Mouse (Mus musculus) ES-E14 (cell line): ENCODE data around the gene Fchsd2. TPM values are rescaled to one million over a fixed set of nuclear protein-coding genes. Genes with fewer than 3 reads are reported as not detected.

Source experiments
- DNase-seq: peaks from one replicate; pipeline ENCODE4 v3.0.0-alpha.2; 2013; ENCODE audit warnings: low read depth, low spot score
- H3K27ac ChIP-seq: 2 replicates; pipeline ENCODE4 v1.5.1; 2012; ENCODE audit warnings: low read depth, mild to moderate bottlenecking, low read length, moderate library complexity, mixed read lengths; ENCODE audit not compliant: poor library complexity, insufficient read depth, severe bottlenecking
- H3K36me3 ChIP-seq: 2 replicates; pipeline ENCODE4 v1.6.1; 2012; ENCODE audit warnings: mild to moderate bottlenecking, low read length, moderate library complexity, mixed read lengths; ENCODE audit not compliant: control insufficient read depth, poor library complexity, insufficient read depth, severe bottlenecking
- H3K4me1 ChIP-seq, 2 experiments: fragments of 150-350 bp in 1 of 2; sonication (generic) in 1 of 2; 2 replicates each; pipeline ENCODE4 v1.6.1; 2012; ENCODE audit warnings: low read length in 2 of 2, mild to moderate bottlenecking in 1 of 2, mixed read lengths in 1 of 2; ENCODE audit not compliant: control insufficient read depth in 2 of 2, insufficient read depth in 2 of 2, poor library complexity in 1 of 2
- H3K4me3 ChIP-seq, 2 experiments: fragments of 150-350 bp in 1 of 2; sonication (generic) in 1 of 2; 2 replicates each; pipeline ENCODE4 v1.5.1; 2012; ENCODE audit warnings: low read length in 2 of 2, low read depth in 1 of 2, mild to moderate bottlenecking in 1 of 2, mixed read lengths in 1 of 2; ENCODE audit not compliant: insufficient read depth in 1 of 2, poor library complexity in 1 of 2, severe bottlenecking in 1 of 2
- H3K9ac ChIP-seq: 2 replicates; pipeline ENCODE4 v1.6.1; 2012; ENCODE audit warnings: low read depth, mild to moderate bottlenecking, low read length, mixed read lengths; ENCODE audit not compliant: poor library complexity, insufficient read depth, severe bottlenecking
- H3K9me3 ChIP-seq: fragments of 150-350 bp; sonication (generic); 2 replicates; pipeline ENCODE4 v1.6.1; 2012; ENCODE audit warnings: low read depth, mild to moderate bottlenecking, low read length; ENCODE audit not compliant: control insufficient read depth, insufficient read depth
- CHD2 ChIP-seq: IDR thresholded peaks from 2 replicates; pipeline ENCODE4 v1.6.1; 2014; ENCODE audit warnings: mild to moderate bottlenecking, low read depth, low read length, inconsistent platforms
- HCFC1 ChIP-seq: IDR thresholded peaks from 2 replicates; pipeline ENCODE4 v1.6.1; 2012; ENCODE audit warnings: low read length, inconsistent platforms, borderline replicate concordance; ENCODE audit not compliant: insufficient read depth
- MAFK ChIP-seq: IDR thresholded peaks from 2 replicates; pipeline ENCODE4 v1.6.1; 2014; ENCODE audit warnings: mild to moderate bottlenecking, low read depth, low read length, inconsistent platforms; ENCODE audit not compliant: insufficient read depth
- ZC3H11A ChIP-seq: IDR thresholded peaks from 2 replicates; pipeline ENCODE4 v1.6.1; 2012; ENCODE audit warnings: low read depth, mild to moderate bottlenecking, inconsistent platforms, low read length, borderline replicate concordance
- ZNF384 ChIP-seq: IDR thresholded peaks from 2 replicates; pipeline ENCODE4 v1.6.1; 2012; ENCODE audit warnings: low read depth, low read length, inconsistent platforms
- in situ Hi-C, 2 experiments: fragments of 600-800 bp; cut with MboI; formaldehyde crosslinking; loops; one replicate each; pipeline ENCODE4 v1.15.1; 2025; ENCODE audit warnings: low sequenced_read_pairs in 2 of 2, inconsistent platforms in 1 of 2; ENCODE audit not compliant: unreplicated experiment in 2 of 2
- total RNA-seq: library from RNA; depleted of rRNA; stranded (reverse); fragments of 300-350 nt; gene quantifications from 2 replicates; pipeline ENCODE4 v1.2.3, GENCODE M21; 2012

Gene Fchsd2
- total RNA-seq, 1 experiment: 11.1 TPM

DNA sequence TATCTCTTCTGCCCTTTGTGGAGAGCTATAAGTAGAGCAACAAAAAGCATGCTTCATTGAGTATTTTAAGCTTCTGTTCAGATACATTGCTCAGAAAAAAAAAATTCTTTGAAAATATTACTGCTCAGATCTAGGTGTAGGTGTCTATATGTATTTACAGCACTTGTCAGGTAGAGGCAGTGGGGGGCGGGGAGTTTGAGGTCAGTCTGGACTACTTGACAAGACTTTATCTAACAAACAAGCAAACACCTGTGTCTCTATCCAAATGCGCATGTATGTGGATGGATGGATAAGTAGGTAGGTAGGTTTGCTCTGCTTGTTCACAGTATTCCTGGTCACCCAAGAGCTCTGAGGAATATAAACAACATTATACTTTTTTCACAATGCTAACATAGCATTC lies 40.9 kb downstream of the Fchsd2 start:
- Histone ChIP-seq H3K27ac (no peak overlapping the region), H3K4me3 (no peak overlapping the region), H3K9ac (no peak overlapping the region), H3K4me1 (no peaks in the 10 kb centered on the region), H3K36me3 (no peaks in the 10 kb centered on the region), H3K9me3 (no peaks in the 10 kb centered on the region)
- in situ Hi-C loops: no loop called here
- no peak for DNase-seq
- no peak for TF ChIP-seq HCFC1
- no peak for TF ChIP-seq ZC3H11A

DNA sequence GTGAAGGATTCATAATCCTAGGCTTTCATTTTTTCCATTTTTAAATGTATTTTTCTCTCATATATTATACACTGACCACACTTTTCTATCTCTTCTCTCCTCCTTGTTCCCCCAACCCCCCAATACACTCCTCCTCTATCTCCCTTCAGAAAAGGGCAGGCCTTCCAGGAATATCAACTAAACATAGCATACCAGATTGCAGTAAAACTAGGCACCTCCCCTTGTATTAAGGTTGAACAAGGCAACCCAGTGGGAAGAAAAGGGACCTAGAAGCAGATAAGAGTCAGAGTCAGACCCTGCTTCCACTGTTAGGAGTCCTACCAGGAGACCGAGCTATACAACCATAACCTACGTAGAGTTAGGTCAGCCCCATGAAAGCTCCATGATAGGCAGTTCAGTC lies 41.5 kb downstream of the Fchsd2 start:
- no peaks in the 10 kb centered on the region for H3K4me1 ChIP-seq
- TF ChIP-seq ZNF384: no peak
- no peak for TF ChIP-seq HCFC1
- TF ChIP-seq CHD2: no peak
- no peak for TF ChIP-seq MAFK
- no peak for TF ChIP-seq ZC3H11A
- in situ Hi-C loops: no loop called here
- no peaks in the 10 kb centered on the region for H3K36me3 ChIP-seq
- H3K4me3 ChIP-seq: no peak overlapping the region
- no peaks in the 10 kb centered on the region for H3K9me3 ChIP-seq
- no peak overlapping the region for H3K9ac ChIP-seq
- no peak for DNase-seq
- no peak overlapping the region for H3K27ac ChIP-seq

DNA sequence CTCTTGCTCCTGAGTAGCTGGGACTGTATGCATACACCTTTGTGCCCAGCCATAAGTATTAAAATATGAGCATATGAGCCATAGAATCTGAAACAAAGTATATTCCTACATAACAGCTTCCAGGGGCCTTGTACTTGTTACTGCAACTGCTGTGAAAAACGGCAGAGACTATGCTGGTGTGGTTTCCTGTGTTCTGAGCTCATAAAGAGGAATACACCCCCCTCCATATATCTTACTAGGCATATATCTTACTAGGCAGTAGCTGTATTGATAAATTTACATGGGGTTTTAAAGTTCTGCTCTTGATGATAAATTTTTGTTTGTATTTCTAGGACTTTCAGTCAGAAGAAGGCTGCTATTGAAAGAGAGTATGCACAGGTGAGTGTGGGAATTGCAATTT lies 46.2 kb downstream of the Fchsd2 start:
- no peak for DNase-seq
- H3K9ac ChIP-seq: no peak overlapping the region
- in situ Hi-C loops: no loop called here
- H3K4me3 ChIP-seq: no peak overlapping the region
- H3K4me1 ChIP-seq: no peaks in the 10 kb centered on the region
- no peak overlapping the region for H3K27ac ChIP-seq
- H3K9me3 ChIP-seq: no peaks in the 10 kb centered on the region
- TF ChIP-seq HCFC1: no peak
- TF ChIP-seq ZC3H11A: no peak
- TF ChIP-seq ZNF384: no peak
- no peak for TF ChIP-seq MAFK
- TF ChIP-seq CHD2: no peak
- no peaks in the 10 kb centered on the region for H3K36me3 ChIP-seq

DNA sequence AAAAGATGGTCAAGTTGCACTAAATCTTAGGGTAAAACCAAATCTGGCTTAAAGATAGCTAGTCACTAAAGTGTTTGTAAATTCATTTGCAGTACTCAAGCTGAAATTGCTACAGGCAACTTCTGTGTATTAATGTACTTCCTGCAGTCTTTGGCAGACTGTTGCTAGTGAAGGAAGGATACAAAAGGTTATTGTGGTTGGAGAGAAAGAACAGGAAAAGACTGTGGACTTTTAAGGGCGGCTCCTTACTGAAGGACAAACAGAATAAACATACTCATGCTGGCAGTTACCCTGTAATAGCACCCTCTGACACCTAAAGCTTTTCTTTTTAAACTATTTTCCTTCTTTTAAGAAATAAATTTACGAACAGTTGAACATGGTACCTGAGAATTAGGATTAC lies 50.2 kb downstream of the Fchsd2 start:
- H3K9me3 ChIP-seq: no peaks in the 10 kb centered on the region
- TF ChIP-seq MAFK (no peak), HCFC1 (no peak), ZNF384 (no peak), ZC3H11A (no peak), CHD2 (no peak)
- no peaks in the 10 kb centered on the region for H3K4me1 ChIP-seq
- H3K27ac ChIP-seq: no peak overlapping the region
- DNase-seq: no peak
- in situ Hi-C loops: no loop called here
- no peaks in the 10 kb centered on the region for H3K36me3 ChIP-seq
- H3K4me3 ChIP-seq: no peak overlapping the region
- H3K9ac ChIP-seq: no peak overlapping the region

DNA sequence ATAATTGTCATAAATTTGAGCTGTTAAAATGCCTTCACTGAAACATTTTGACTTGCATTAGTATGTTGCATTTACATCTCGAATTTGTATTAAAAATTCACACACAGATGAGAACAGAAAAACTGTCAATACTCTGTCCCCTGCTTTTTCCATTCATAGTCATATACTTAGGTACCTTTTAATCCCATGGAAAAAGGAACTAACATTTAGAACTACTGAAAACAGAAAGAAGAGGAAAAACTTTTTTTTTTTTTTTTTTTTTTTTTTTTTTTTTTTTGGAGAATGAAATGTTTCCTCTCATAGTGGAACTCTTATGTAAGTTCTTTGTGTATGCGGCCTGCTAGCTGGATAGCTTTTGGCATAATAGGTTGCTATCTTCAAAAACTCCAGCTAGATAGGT lies 51.6 kb downstream of the Fchsd2 start:
- H3K4me3 ChIP-seq: no peak overlapping the region
- no peak for DNase-seq
- H3K4me1 ChIP-seq: no peaks in the 10 kb centered on the region
- TF ChIP-seq HCFC1 (no peak), CHD2 (no peak), ZNF384 (no peak), MAFK (no peak), ZC3H11A (no peak)
- in situ Hi-C loops: no loop called here
- no peaks in the 10 kb centered on the region for H3K36me3 ChIP-seq
- no peaks in the 10 kb centered on the region for H3K9me3 ChIP-seq
- no peak overlapping the region for H3K27ac ChIP-seq
- no peak overlapping the region for H3K9ac ChIP-seq
